Mouse (Mus musculus) adrenal gland, adult 10 weeks (tissue): Measurements from ENCODE around the gene Nhsl2. TPM values are rescaled to one million over a fixed set of nuclear protein-coding genes. Genes with fewer than 3 reads are reported as not detected.

ENCODE experiments used
- polyA plus RNA-seq: library from polyadenylated mRNA; stranded (reverse); fragments of 350-450 nt; fragmentation: Illumina TruSeq; extraction: RNeasy Lipid Tissue Mini Kit (QIAGEN cat#74804); gene quantifications from one replicate; pipeline ENCODE4 v1.2.3, GENCODE M21; 2014; ENCODE audit warnings: low read depth, low replicate concordance

The Nhsl2 gene
- 4.1 TPM for polyA plus RNA-seq

DNA sequence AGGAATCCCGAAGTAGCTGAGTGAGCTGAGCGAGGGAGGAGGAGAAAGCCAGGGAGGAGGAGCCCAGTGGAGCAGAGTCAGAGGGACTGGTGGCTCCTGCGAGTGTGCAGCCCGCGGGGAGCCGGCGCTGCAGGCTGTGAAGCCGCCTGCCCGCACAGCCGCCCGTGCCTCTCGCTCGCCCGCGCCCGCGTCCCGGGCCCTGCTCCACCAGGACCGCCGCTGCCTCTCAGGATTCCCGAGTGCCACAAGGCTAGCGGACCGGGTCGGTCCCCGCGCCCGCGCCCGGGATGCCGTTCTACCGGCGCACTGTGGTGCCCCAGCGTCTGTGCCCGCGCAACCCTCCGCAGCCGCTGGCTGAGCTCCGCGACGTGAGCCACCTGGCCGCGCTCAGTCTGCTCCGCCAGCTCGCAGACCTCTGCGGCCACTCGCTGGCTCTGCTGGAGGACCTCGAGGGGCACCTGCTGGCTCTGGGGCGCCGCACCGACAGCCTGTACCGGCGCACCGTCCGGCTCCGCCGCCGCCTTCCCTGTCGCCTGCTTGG is at the start of gene Nhsl2:
TSS of gene Nhsl2 (plus strand) at position 105 of the 541 bp plus-strand sequence.

DNA sequence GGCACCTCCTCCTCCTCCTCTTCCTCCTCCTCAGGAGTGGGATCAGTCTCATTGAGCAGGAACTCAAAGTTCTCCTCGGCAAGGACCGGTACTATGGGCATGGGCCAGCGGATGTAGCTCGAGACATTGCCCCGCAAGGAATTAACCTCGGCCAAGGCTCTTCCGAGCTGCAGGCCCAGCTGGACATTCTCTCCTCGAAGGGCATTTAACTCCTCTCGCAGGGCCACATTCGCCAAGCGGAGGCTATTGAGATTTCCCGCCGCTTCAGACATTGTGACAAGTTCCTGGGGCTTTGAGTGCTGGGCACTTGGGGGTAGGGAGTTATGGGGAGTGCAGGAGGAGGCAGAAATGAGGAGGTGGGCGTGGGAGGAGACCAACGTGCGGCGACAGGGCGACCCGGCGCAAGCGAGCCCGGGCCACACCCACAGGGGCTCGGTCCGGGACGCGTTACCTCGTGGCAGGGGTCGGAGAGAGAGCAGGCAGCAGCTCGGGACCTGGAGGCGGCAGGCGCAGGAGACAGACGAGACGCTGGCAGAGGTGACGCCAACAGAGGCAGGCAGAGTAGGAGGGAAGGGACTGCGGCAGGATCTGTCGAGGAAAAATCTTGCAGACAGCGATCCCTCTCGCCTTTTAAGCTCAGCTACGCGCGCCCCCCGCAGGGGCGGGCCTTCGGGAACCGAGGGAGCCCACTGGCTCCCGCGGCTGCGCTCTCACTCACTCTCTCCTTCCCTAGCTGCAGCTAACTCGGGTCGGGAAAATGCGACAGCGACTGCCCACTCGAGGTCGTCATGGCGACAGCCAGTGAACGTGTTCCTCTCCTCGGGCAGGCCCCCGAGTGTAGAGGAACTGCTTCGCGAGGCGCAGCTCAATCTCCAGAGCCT is 221.6 kb downstream of the Nhsl2 start, which contains the start of gene Rtl5:
TSS of gene Rtl5 (minus strand) at position 714 of the 881 bp plus-strand sequence.

DNA sequence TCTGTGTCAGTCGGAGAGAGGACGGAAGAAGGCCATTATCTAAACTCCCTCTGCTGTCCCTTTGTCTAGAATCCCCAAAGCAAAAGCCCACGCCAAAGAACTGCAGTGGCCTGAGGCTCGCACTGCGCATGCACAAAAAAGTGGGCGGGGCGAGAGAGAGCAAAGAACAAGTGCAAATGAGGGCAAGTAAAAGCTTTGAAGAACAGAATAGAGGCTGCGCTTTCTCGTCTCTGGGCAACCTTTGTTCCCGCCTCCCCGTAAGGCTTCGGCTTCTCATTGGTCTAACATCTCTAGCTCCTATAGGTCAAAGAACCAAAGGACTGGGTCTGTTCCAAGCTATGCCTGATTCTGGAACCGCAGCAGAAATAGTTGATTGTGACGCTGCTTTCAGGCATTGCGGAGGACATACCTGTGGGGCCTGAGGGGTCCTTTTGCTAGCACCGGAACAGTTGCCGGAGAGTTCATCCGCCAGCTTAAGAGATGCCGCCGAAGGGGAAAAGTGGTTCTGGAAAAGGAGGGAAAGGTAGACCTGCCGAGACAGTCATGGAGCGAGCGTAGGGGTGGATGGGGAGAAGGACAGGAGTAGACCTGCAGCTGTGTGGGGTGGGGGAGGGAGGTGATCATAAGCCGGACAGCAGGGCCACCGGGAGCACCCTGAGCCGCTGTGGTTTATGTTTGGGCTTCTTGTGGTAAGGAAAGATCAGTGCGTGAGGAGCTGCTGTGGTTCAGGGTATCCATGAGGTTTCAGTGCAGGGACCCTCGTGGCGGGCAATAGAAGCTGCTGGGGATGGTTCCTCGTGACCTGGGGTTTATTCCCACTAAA is 270.1 kb downstream of the Nhsl2 start, which contains the start of gene Pin4:
TSS of gene Pin4 (plus strand) at position 406 of the 823 bp plus-strand sequence.

Other genes with a start within 250 kb of the Nhsl2 start
- 264 TPM for gene Ogt, start 209.3 kb upstream of the Nhsl2 start, polyA plus RNA-seq
- not detected for gene Cxcr3, start 115.1 kb upstream of the Nhsl2 start, polyA plus RNA-seq
- gene Gm4779, start 55.0 kb upstream of the Nhsl2 start, polyA plus RNA-seq = not detected
- gene 8030474K03Rik, start 54.7 kb upstream of the Nhsl2 start, polyA plus RNA-seq = not detected
- 3.0 TPM for gene Rtl5, start 221.9 kb downstream of the Nhsl2 start, polyA plus RNA-seq